Comparison of ENCODE assay signal across 27 mouse cellular contexts in genomic region chr11:55358094-55358783, GRCm38 (mm10). TPM values are rescaled to one million over a fixed set of nuclear protein-coding genes. Genes with fewer than 3 reads are reported as not detected.
A peak's percentile ranks its signal among the peaks of the same experiment; 100 is the strongest.
DNase-seq lines count a peak whose midpoint lies in the region; ATAC-seq and TF ChIP-seq lines count a peak whose summit lies in the region.
"Had no signal": no experiment of that assay in that cellular context is flagged by ENCODE, and none has a peak within 500 bp of the region (broad histone marks: within the 10 kb centered on the region; RNA-seq: fewer than 3 reads in every experiment).

No protein-coding gene starts in this region.

- peak overlapping the region; percentile 85 for H3K27ac ChIP-seq in cerebellum, adult 2 months (ENCODE audit: insufficient read depth, low read length)
- no peak overlapping the region for H3K27ac ChIP-seq in stomach, embryonic 14.5 days (ENCODE audit: low read length)
- no peak overlapping the region for H3K27ac ChIP-seq in hindbrain, embryonic 14.5 days
- H3K27ac ChIP-seq: embryonic facial prominence, embryonic 15.5 days; heart, embryonic 10.5 days; hindbrain, embryonic 15.5 days; layer of hippocampus, adult 2 months; neural tube, embryonic 13.5 days had no signal

- H3K9me3 ChIP-seq in stomach, embryonic 14.5 days (ENCODE audit: control insufficient read depth, low read depth, low read length) = no peaks in the 10 kb centered on the region
- no peaks in the 10 kb centered on the region for H3K9me3 ChIP-seq in hindbrain, embryonic 14.5 days (ENCODE audit: control insufficient read depth, low read length)
- H3K9me3 ChIP-seq: embryonic facial prominence, embryonic 15.5 days; heart, embryonic 10.5 days; hindbrain, embryonic 15.5 days; megakaryocyte, embryonic 14.5 days; neural tube, embryonic 13.5 days had no signal

- TF ChIP-seq CTCF in cerebellum, adult 2 months (IDR thresholded peaks at IDR 0.05; ENCODE audit: borderline replicate concordance, insufficient read depth, low read depth, low read length) = no peak

- no peak overlapping the region for H3K4me2 ChIP-seq in stomach, embryonic 14.5 days (replicated peaks; ENCODE audit: low read depth, low read length)
- H3K4me2 ChIP-seq in hindbrain, embryonic 14.5 days (replicated peaks) = no peak overlapping the region
- H3K4me2 ChIP-seq: embryonic facial prominence, embryonic 15.5 days; hindbrain, embryonic 15.5 days; neural tube, embryonic 13.5 days had no signal

- no peaks in the 10 kb centered on the region for H3K36me3 ChIP-seq in stomach, embryonic 14.5 days (ENCODE audit: control insufficient read depth, insufficient read depth, low read length)
- H3K36me3 ChIP-seq in hindbrain, embryonic 14.5 days (replicated peaks; ENCODE audit: control insufficient read depth, insufficient read depth) = no peaks in the 10 kb centered on the region
- H3K36me3 ChIP-seq: embryonic facial prominence, embryonic 15.5 days; heart, embryonic 10.5 days; hindbrain, embryonic 15.5 days; neural tube, embryonic 13.5 days had no signal

- intact Hi-C loops in heart, postnatal 10 days (cut with DNase I) = no loop called here
- intact Hi-C loops in heart, postnatal 36 days (cut with DNase I) = no loop called here

- H3K4me3 ChIP-seq in cerebellum, adult 2 months (replicated peaks; ENCODE audit: insufficient read depth, low read depth, low read length) = no peak overlapping the region
- no peak overlapping the region for H3K4me3 ChIP-seq in stomach, embryonic 14.5 days (ENCODE audit: low read depth, low read length)
- H3K4me3 ChIP-seq in hindbrain, embryonic 14.5 days (replicated peaks; ENCODE audit: low read length) = no peak overlapping the region
- H3K4me3 ChIP-seq: embryonic facial prominence, embryonic 15.5 days; heart, embryonic 10.5 days; hindbrain, embryonic 15.5 days; layer of hippocampus, adult 2 months; megakaryocyte, embryonic 14.5 days; neural tube, embryonic 13.5 days had no signal

- ATAC-seq in stomach, embryonic 14.5 days (ENCODE audit: insufficient number of reproducible peaks, insufficient read depth, low FRiP score, low read depth) = peak; percentile 14; the same call in 1 of the 2 replicates
- ATAC-seq in hindbrain, embryonic 14.5 days (ENCODE audit: low FRiP score) = no peak
- ATAC-seq: CD4-positive, CD25-positive, alpha-beta regulatory T cell, adult 4 months; forebrain, embryonic 16.5 days; intestine, embryonic 16.5 days; Patski had no signal

- 61% methylated on average over 15 of the region's 15 CpGs for WGBS in cerebellum, adult 2 months
- 57% methylated on average over 15 of the region's 15 CpGs for WGBS in stomach, embryonic 14.5 days
- 78% methylated on average over 15 of the region's 15 CpGs for WGBS in hindbrain, embryonic 14.5 days

- no peak overlapping the region for H3K9ac ChIP-seq in stomach, embryonic 14.5 days (replicated peaks; ENCODE audit: low read depth, low read length)
- no peak overlapping the region for H3K9ac ChIP-seq in hindbrain, embryonic 14.5 days
- H3K9ac ChIP-seq: embryonic facial prominence, embryonic 15.5 days; hindbrain, embryonic 15.5 days; neural tube, embryonic 13.5 days had no signal

- DNase-seq in cerebellum, adult 2 months = no peak
- no peak for DNase-seq in cerebellum, postnatal 36 days
- DNase-seq in heart, postnatal 10 days = peak; percentile 9 to 24
- DNase-seq in heart, postnatal 36 days = no peak
- peak; percentile 35 to 48 for DNase-seq in kidney, postnatal 4 days
- DNase-seq in kidney, adult 11 months = no peak
- no peak for DNase-seq in hindbrain, embryonic 14.5 days (ENCODE audit: low spot score)
- DNase-seq: adrenal gland, adult 8-10 months; gastrocnemius, postnatal 25 days; layer of hippocampus, postnatal 36 days; liver; midbrain, embryonic 14.5 days; thymus, adult 18-20 months; thymus, postnatal 4 days had no signal

- no peaks in the 10 kb centered on the region for H3K27me3 ChIP-seq in cerebellum, adult 2 months (ENCODE audit: control insufficient read depth, insufficient read depth, low read length)
- H3K27me3 ChIP-seq in stomach, embryonic 14.5 days (ENCODE audit: control insufficient read depth, insufficient read depth, low read length) = no peaks in the 10 kb centered on the region
- no peaks in the 10 kb centered on the region for H3K27me3 ChIP-seq in hindbrain, embryonic 14.5 days (ENCODE audit: control insufficient read depth, insufficient read depth, low read length)
- H3K27me3 ChIP-seq: embryonic facial prominence, embryonic 15.5 days; hindbrain, embryonic 15.5 days; neural tube, embryonic 13.5 days; Patski had no signal

- no peak for TF ChIP-seq POLR2A in cerebellum, adult 2 months (IDR thresholded peaks at IDR 0.05; ENCODE audit: borderline replicate concordance, insufficient read depth, low read length)

- H3K4me1 ChIP-seq in cerebellum, adult 2 months (ENCODE audit: control insufficient read depth, insufficient read depth, low read length) = peaks cover 27% of the 10 kb centered on the region
- 0 out of 2 replicates have a peak, but pooled peaks cover 4% of the 10 kb centered on the region for H3K4me1 ChIP-seq in stomach, embryonic 14.5 days (ENCODE audit: control insufficient read depth, insufficient read depth, low read length)
- H3K4me1 ChIP-seq in hindbrain, embryonic 14.5 days (replicated peaks; ENCODE audit: control insufficient read depth, insufficient read depth, low read length) = no peaks in the 10 kb centered on the region
- H3K4me1 ChIP-seq: hindbrain, embryonic 15.5 days; megakaryocyte, embryonic 14.5 days; neural tube, embryonic 13.5 days had no signal

RNA-seq across cellular contexts. Expression of gene Fat2, which starts 21.9 kb away (rescaled TPM):
- 86.7 and 104 TPM in 2 replicates for polyA plus RNA-seq in cerebellum, adult 2 months (2012; rRNA removed)
- under 1 TPM; 0.02 to 0.05 TPM for total RNA-seq in heart, postnatal 10 days (2021)
- total RNA-seq in heart, postnatal 36 days (2021) = under 1 TPM; 0.03 TPM
- polyA plus RNA-seq in stomach, embryonic 14.5 days (2014; fragmentation: Nextera tagmentation; extraction: Ambion mirVana) = 1.2 and 1.3 TPM in 2 replicates
- 0.23 and 0.31 TPM in 2 replicates for polyA plus RNA-seq in hindbrain, embryonic 14.5 days (2014; fragmentation: Nextera tagmentation; extraction: Ambion mirVana)
- polyA plus RNA-seq: CD4-positive, CD25-positive, alpha-beta regulatory T cell, adult 4 months; liver, embryonic 16.5 days; small intestine, adult 2 months had no signal

Comparison
In these comparisons a context has a peak if more than half of its experiments do, and no peak if none do; other contexts are left out.
1. DNase-seq: peak in heart, postnatal 10 days (2 of 2) and kidney, postnatal 4 days (2 of 2); none in cerebellum, adult 2 months (0 of 2), cerebellum, postnatal 36 days (0 of 2), heart, postnatal 36 days (0 of 2), kidney, adult 11 months (single experiment) and hindbrain, embryonic 14.5 days (single experiment).
2. RNA of gene Fat2, which starts 21.9 kb away (polyA plus RNA-seq): 86.7 to 104 TPM in cerebellum, adult 2 months; 1.2 to 1.3 TPM in stomach, embryonic 14.5 days and 0.23 to 0.31 TPM in hindbrain, embryonic 14.5 days; every median in the first group is over 10 times any median in the second.